Mouse (Mus musculus): ENCODE measurements around the gene Clmn.

DNA sequence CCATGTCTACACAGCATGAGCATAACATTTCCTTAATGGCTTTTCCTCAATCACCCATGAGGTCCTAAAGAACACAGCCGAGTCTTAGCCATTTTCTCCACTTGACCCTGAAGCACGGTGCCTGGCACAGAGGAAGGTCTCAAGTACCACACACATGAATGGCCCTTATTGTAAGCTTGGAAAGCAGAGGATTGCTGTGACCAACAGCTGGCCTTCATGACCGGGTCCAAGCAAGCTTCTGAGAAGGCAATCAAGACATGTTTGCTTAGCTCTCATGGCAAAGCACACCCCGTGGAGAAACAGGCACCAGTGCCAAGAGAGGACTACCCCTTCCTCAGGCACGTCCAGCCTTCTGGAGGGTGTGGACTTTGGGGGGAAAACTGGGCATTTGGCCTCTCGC lies 3.0 kb upstream of the Clmn start:
- TF ChIP-seq GATA1 (IDR thresholded peaks at IDR 0.05; ENCODE audit: low read length) (no peak), TAL1 (IDR thresholded peaks at IDR 0.05; ENCODE audit: low read length) (no peak)
